Mouse (Mus musculus): ENCODE measurements around the gene Ttc36.

- TF ChIP-seq CTCF (IDR thresholded peaks at IDR 0.05; ENCODE audit: extremely low read depth, insufficient read depth, insufficient read length, insufficient replicate concordance) (no peak), POLR2A (IDR thresholded peaks at IDR 0.05; ENCODE audit: low read depth, low read length) (no peak)
Observed at GRCm38 (mm10) chr9:44805536-44805935, 2.7 kb upstream of the Ttc36 start.
